Mouse (Mus musculus): ENCODE measurements at regions not wholly inside any gene's neighbourhood (a gene's known extent, or its start where the extent isn't known, plus 50 kb on each side); places are given as distances from the start of the nearest gene placed in this dataset.

GRCm38 (mm10) chr10:107966996-107967395, 55.1 kb upstream of the Otogl start:
- ATAC-seq (replicated peaks; ENCODE audit: low FRiP score) (no peak), DNase-seq (ENCODE audit: low spot score) (no peak)
- Histone ChIP-seq H3K4me3 (ENCODE audit: low read depth, low read length) (no peak overlapping the region), H3K4me2 (ENCODE audit: low read depth, low read length, severe bottlenecking) (no peak overlapping the region), H3K9ac (ENCODE audit: low read length) (no peak overlapping the region), H3K27ac (ENCODE audit: low read depth, low read length) (no peak overlapping the region), H3K36me3 (ENCODE audit: control insufficient read depth, insufficient read depth, low read length) (no peaks in the 10 kb centered on the region), H3K9me3 (ENCODE audit: control insufficient read depth, low read length) (no peaks in the 10 kb centered on the region), H3K4me1 (replicated peaks; ENCODE audit: control insufficient read depth, insufficient read depth, low read length) (no peaks in the 10 kb centered on the region), H3K27me3 (ENCODE audit: control insufficient read depth, insufficient read depth, low read length) (no peaks in the 10 kb centered on the region)
- 95% methylated on average over 11 of the region's 11 CpGs for WGBS

- H3K36me3 ChIP-seq (ENCODE audit: control insufficient read depth, insufficient read depth, low read length) = no peaks in the 10 kb centered on the region
- no peak overlapping the region for H3K4me2 ChIP-seq (ENCODE audit: low read depth, low read length, severe bottlenecking)
- 86% methylated on average over 1 of the region's 1 CpGs for WGBS
- H3K9me3 ChIP-seq (ENCODE audit: control insufficient read depth, low read length) = no peaks in the 10 kb centered on the region
- DNase-seq (ENCODE audit: low spot score) (no peak), ATAC-seq (replicated peaks; ENCODE audit: low FRiP score) (no peak)
- H3K27me3 ChIP-seq (ENCODE audit: control insufficient read depth, insufficient read depth, low read length) = no peaks in the 10 kb centered on the region
- no peaks in the 10 kb centered on the region for H3K4me1 ChIP-seq (replicated peaks; ENCODE audit: control insufficient read depth, insufficient read depth, low read length)
- no peak overlapping the region for H3K9ac ChIP-seq (ENCODE audit: low read length)
- no peak overlapping the region for H3K4me3 ChIP-seq (ENCODE audit: low read depth, low read length)
- H3K27ac ChIP-seq (ENCODE audit: low read depth, low read length) = no peak overlapping the region
These were observed 52.1 kb upstream of the Otogl start for GRCm38 (mm10) chr10:107964022-107964421.

- Histone ChIP-seq H3K27ac (ENCODE audit: low read depth, low read length) (no peak overlapping the region), H3K27me3 (ENCODE audit: control insufficient read depth, insufficient read depth, low read length) (no peaks in the 10 kb centered on the region), H3K9ac (ENCODE audit: low read length) (no peak overlapping the region), H3K4me2 (ENCODE audit: low read depth, low read length, severe bottlenecking) (no peak overlapping the region), H3K36me3 (ENCODE audit: control insufficient read depth, insufficient read depth, low read length) (no peaks in the 10 kb centered on the region), H3K4me3 (ENCODE audit: low read depth, low read length) (no peak overlapping the region), H3K9me3 (ENCODE audit: control insufficient read depth, low read length) (no peaks in the 10 kb centered on the region), H3K4me1 (replicated peaks; ENCODE audit: control insufficient read depth, insufficient read depth, low read length) (no peaks in the 10 kb centered on the region)
- 92% methylated on average over 3 of the region's 3 CpGs for WGBS
- DNase-seq (ENCODE audit: low spot score) (no peak), ATAC-seq (replicated peaks; ENCODE audit: low FRiP score) (no peak)
These were observed 50.2 kb upstream of the Otogl start for GRCm38 (mm10) chr10:107962130-107962529.
